Mouse (Mus musculus) lung, embryonic 15.5 days (tissue): Measurements from ENCODE around the gene Erp44. TPM values are rescaled to one million over a fixed set of nuclear protein-coding genes. Genes with fewer than 3 reads are reported as not detected.

Experiments used
- ATAC-seq: fragments of 200-750 bp; cut with Nextera tagmentation; 2 replicates; pipeline ENCODE4 v1.8.0; 2017; ENCODE audit warnings: moderate number of reproducible peaks, borderline replicate concordance; ENCODE audit not compliant: low FRiP score, low TSS enrichment; ENCODE audit errors: extremely low read depth
- H3K27ac ChIP-seq: fragments of 300-500 bp; sonication (generic); 2 replicates; pipeline ENCODE4 v1.5.1; 2015; ENCODE audit warnings: moderate library complexity, mild to moderate bottlenecking, inconsistent platforms
- H3K27me3 ChIP-seq: fragments of 300-500 bp; sonication (generic); 2 replicates; pipeline ENCODE4 v1.6.1; 2015; ENCODE audit warnings: inconsistent platforms
- H3K36me3 ChIP-seq: fragments of 300-500 bp; sonication (generic); 2 replicates; pipeline ENCODE4 v1.6.1; 2015; ENCODE audit warnings: inconsistent platforms
- H3K4me1 ChIP-seq: fragments of 300-500 bp; sonication (generic); 2 replicates; pipeline ENCODE4 v1.6.1; 2015; ENCODE audit warnings: inconsistent platforms
- H3K4me2 ChIP-seq: fragments of 300-500 bp; sonication (generic); 2 replicates; pipeline ENCODE4 v1.6.1; 2015; ENCODE audit warnings: inconsistent platforms, mild to moderate bottlenecking, moderate library complexity
- H3K4me3 ChIP-seq: fragments of 300-500 bp; sonication (generic); 2 replicates; pipeline ENCODE4 v1.5.1; 2015; ENCODE audit warnings: mild to moderate bottlenecking, inconsistent platforms
- H3K9ac ChIP-seq: fragments of 300-500 bp; sonication (generic); 2 replicates; pipeline ENCODE4 v1.6.1; 2015; ENCODE audit warnings: inconsistent platforms
- H3K9me3 ChIP-seq: fragments of 300-500 bp; sonication (generic); 2 replicates; pipeline ENCODE4 v1.6.1; 2016; ENCODE audit warnings: inconsistent platforms
- WGBS: fragments of 180-500 bp; shearing (Covaris S2); methylation state at CpG from one replicate; pipeline ENCODE4 v1.1.7; 2015; 5-methylcytosine and 5-hydroxymethylcytosine counted together
- polyA plus RNA-seq: library from polyadenylated mRNA; unstranded; fragments of >200 nt; fragmentation: Nextera tagmentation; extraction: Ambion mirVana; gene quantifications from 2 replicates; pipeline ENCODE4 v1.2.1, GENCODE M21; 2015

Erp44 gene
- polyA plus RNA-seq, 1 experiment from 2014 or later: 91.5 TPM

- ATAC-seq: no peak
- no peak overlapping the region for H3K4me3 ChIP-seq
- H3K27me3 ChIP-seq: no peaks in the 10 kb centered on the region
- H3K9ac ChIP-seq: no peak overlapping the region
- no peak overlapping the region for H3K4me2 ChIP-seq
- H3K36me3 ChIP-seq: no peaks in the 10 kb centered on the region
- H3K4me1 ChIP-seq: no peaks in the 10 kb centered on the region
- no peaks in the 10 kb centered on the region for H3K9me3 ChIP-seq
- 92% methylated on average over 7 of the region's 7 CpGs for WGBS
- H3K27ac ChIP-seq: no peak overlapping the region
Measured at GRCm38 (mm10) chr4:48273119-48273829, 6.1 kb downstream of the Erp44 start.

DNA sequence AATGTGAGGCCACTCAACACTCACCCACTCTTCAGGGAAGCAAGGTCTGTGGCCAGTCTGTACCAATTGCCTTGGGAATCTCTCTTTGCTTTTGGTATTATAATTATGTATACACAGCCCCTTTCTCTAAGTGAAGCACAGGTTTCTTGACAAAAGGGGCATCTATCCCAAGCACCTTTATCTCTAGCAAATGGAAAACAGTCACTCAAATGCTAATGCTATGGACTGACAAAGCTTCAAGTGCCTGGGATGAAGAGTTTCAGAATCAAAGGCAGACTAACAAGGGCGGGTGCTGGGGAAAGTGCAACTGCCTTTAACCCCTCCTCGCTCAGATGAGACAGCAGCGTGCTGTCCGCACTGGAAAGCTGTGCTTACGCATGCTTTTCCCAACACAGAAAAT lies 7.5 kb downstream of the Erp44 start:
- H3K4me1 ChIP-seq: no peaks in the 10 kb centered on the region; the same call in 1 of the 2 replicates
- H3K9me3 ChIP-seq: no peaks in the 10 kb centered on the region
- no peak overlapping the region for H3K9ac ChIP-seq
- H3K4me3 ChIP-seq: no peak overlapping the region
- H3K27ac ChIP-seq: no peak overlapping the region
- no peak for ATAC-seq
- WGBS: 48% methylated on average over 5 of the region's 5 CpGs
- no peak overlapping the region for H3K4me2 ChIP-seq
- H3K27me3 ChIP-seq: no peaks in the 10 kb centered on the region
- H3K36me3 ChIP-seq: no peaks in the 10 kb centered on the region

DNA sequence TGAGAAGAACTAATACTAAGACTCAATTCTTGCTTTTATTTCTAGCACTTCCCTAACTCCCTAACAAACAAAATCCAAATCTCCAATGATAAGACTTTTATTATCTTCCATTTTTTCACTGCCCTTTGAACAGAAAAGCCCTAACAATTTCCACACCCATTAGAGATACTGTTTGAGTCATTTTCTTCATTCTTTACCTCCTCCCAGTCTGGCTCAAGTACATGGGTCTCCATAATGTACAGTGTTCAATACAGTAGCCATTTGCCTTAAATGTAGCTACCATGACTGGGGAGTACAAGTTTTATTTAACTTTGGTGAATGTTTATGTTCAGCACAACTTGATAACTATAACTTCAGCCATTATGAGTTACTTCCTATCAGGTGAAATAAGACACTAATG lies 8.8 kb downstream of the Erp44 start:
- Histone ChIP-seq H3K4me2 (no peak overlapping the region), H3K27me3 (no peaks in the 10 kb centered on the region), H3K9me3 (no peaks in the 10 kb centered on the region), H3K36me3 (no peaks in the 10 kb centered on the region), H3K4me3 (no peak overlapping the region), H3K4me1 (no peaks in the 10 kb centered on the region; the same call in 1 of the 2 replicates), H3K9ac (no peak overlapping the region), H3K27ac (no peak overlapping the region)
- ATAC-seq: no peak

- 83% methylated on average over 1 of the region's 1 CpGs for WGBS
- no peaks in the 10 kb centered on the region; the same call in 1 of the 2 replicates for H3K4me1 ChIP-seq
- no peaks in the 10 kb centered on the region for H3K9me3 ChIP-seq
- H3K36me3 ChIP-seq: no peaks in the 10 kb centered on the region
- no peak for ATAC-seq
- H3K4me2 ChIP-seq: no peak overlapping the region
- H3K27ac ChIP-seq: no peak overlapping the region
- H3K27me3 ChIP-seq: no peaks in the 10 kb centered on the region
- no peak overlapping the region for H3K9ac ChIP-seq
- no peak overlapping the region for H3K4me3 ChIP-seq
Measured at GRCm38 (mm10) chr4:48268127-48268526, 11.2 kb downstream of the Erp44 start.

GRCm38 (mm10) chr4:48267683-48268082 lies 11.7 kb downstream of the Erp44 start:
- Histone ChIP-seq H3K4me3 (no peak overlapping the region), H3K4me2 (no peak overlapping the region), H3K9ac (no peak overlapping the region), H3K36me3 (no peaks in the 10 kb centered on the region), H3K27me3 (no peaks in the 10 kb centered on the region), H3K27ac (no peak overlapping the region), H3K9me3 (no peaks in the 10 kb centered on the region), H3K4me1 (no peaks in the 10 kb centered on the region; the same call in 1 of the 2 replicates)
- 80% methylated on average over 3 of the region's 3 CpGs for WGBS
- no peak for ATAC-seq

DNA sequence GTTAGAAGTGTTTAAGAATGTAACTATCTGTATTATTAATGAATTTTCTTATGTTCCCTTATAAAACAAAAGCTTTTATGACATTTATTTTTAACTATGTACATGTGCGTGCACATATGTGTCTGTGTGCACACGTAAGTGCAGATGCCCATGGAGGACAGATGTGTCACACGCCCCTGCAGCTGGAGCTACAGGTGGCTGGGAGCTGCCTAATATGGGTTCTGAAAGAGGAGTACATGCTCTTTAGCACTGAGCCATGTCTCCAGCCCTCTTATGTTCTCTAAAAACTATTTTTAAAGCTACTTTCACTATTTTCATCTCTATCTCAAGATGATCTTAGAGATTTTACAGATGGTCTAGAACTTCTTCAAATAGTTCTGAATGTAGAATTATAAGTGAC lies 21.3 kb downstream of the Erp44 start:
- no peak for ATAC-seq
- Histone ChIP-seq H3K4me3 (no peak overlapping the region), H3K9ac (no peak overlapping the region), H3K4me1 (no peaks in the 10 kb centered on the region), H3K4me2 (no peak overlapping the region), H3K27me3 (no peaks in the 10 kb centered on the region), H3K36me3 (no peaks in the 10 kb centered on the region), H3K9me3 (no peaks in the 10 kb centered on the region), H3K27ac (no peak overlapping the region)
- WGBS: 86% methylated on average over 3 of the region's 3 CpGs

- Histone ChIP-seq H3K27me3 (no peaks in the 10 kb centered on the region), H3K36me3 (no peaks in the 10 kb centered on the region), H3K9me3 (no peaks in the 10 kb centered on the region), H3K4me1 (no peaks in the 10 kb centered on the region), H3K9ac (no peak overlapping the region), H3K4me3 (no peak overlapping the region), H3K4me2 (no peak overlapping the region), H3K27ac (no peak overlapping the region)
- no peak for ATAC-seq
Measured at GRCm38 (mm10) chr4:48253266-48253665, 26.1 kb downstream of the Erp44 start.

- H3K27me3 ChIP-seq: no peaks in the 10 kb centered on the region
- H3K9ac ChIP-seq: no peak overlapping the region
- no peaks in the 10 kb centered on the region for H3K36me3 ChIP-seq
- no peak overlapping the region for H3K27ac ChIP-seq
- H3K4me3 ChIP-seq: no peak overlapping the region
- H3K9me3 ChIP-seq: no peaks in the 10 kb centered on the region
- 82% methylated on average over 2 of the region's 2 CpGs for WGBS
- no peak for ATAC-seq
- no peaks in the 10 kb centered on the region for H3K4me1 ChIP-seq
- no peak overlapping the region for H3K4me2 ChIP-seq
Measured at GRCm38 (mm10) chr4:48244280-48244679, 35.1 kb downstream of the Erp44 start.

GRCm38 (mm10) chr4:48243737-48244136 lies 35.6 kb downstream of the Erp44 start:
- ATAC-seq: no peak
- Histone ChIP-seq H3K27ac (no peak overlapping the region), H3K9me3 (no peaks in the 10 kb centered on the region), H3K36me3 (no peaks in the 10 kb centered on the region), H3K27me3 (no peaks in the 10 kb centered on the region), H3K4me2 (no peak overlapping the region), H3K4me3 (no peak overlapping the region), H3K9ac (no peak overlapping the region), H3K4me1 (no peaks in the 10 kb centered on the region)
- WGBS: 30% methylated on average over 1 of the region's 1 CpGs

DNA sequence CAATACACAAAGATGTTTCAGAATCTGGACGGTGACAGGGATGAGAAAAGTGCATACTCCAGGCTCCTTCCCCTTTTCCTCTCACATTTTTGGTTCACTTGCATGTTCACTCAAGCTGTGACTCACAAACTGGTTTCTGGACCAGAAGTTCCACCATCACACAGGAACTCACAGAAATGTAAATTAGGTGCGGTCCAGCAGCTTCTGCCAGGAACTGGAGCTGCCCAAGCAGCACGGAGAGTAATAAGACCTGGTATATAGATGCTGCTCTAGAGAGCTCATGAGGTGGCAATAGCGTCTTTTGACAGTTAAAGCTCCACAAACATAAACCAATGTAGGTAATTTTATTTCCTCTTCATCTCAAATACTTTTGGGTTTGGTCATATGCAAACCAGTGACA lies 36.9 kb downstream of the Erp44 start:
- Histone ChIP-seq H3K4me2 (no peak overlapping the region), H3K27ac (no peak overlapping the region)

GRCm38 (mm10) chr4:48239046-48239445 lies 40.3 kb downstream of the Erp44 start:
- Histone ChIP-seq H3K4me3 (no peak overlapping the region), H3K36me3 (peaks cover 6% of the 10 kb centered on the region; the same call in 1 of the 2 replicates), H3K27ac (no peak overlapping the region), H3K9ac (no peak overlapping the region), H3K4me2 (no peak overlapping the region), H3K4me1 (no peaks in the 10 kb centered on the region), H3K9me3 (no peaks in the 10 kb centered on the region), H3K27me3 (no peaks in the 10 kb centered on the region)
- ATAC-seq: no peak
- 59% methylated on average over 4 of the region's 4 CpGs for WGBS

More for the DNA sequence above, 36.9 kb downstream of the Erp44 start:
- no peaks in the 10 kb centered on the region for H3K27me3 ChIP-seq
- H3K9me3 ChIP-seq: no peaks in the 10 kb centered on the region
- 88% methylated on average over 4 of the region's 4 CpGs for WGBS
- ATAC-seq: no peak
- no peaks in the 10 kb centered on the region for H3K36me3 ChIP-seq
- no peak overlapping the region for H3K4me3 ChIP-seq
- no peak overlapping the region for H3K9ac ChIP-seq
- no peaks in the 10 kb centered on the region for H3K4me1 ChIP-seq

- H3K9ac ChIP-seq: no peak overlapping the region
- ATAC-seq: no peak
- peaks cover 6% of the 10 kb centered on the region; the same call in 1 of the 2 replicates for H3K36me3 ChIP-seq
- WGBS: 67% methylated on average over 3 of the region's 3 CpGs
- no peaks in the 10 kb centered on the region for H3K9me3 ChIP-seq
- H3K27ac ChIP-seq: no peak overlapping the region
- no peak overlapping the region for H3K4me2 ChIP-seq
- no peaks in the 10 kb centered on the region for H3K4me1 ChIP-seq
- no peaks in the 10 kb centered on the region for H3K27me3 ChIP-seq
- no peak overlapping the region for H3K4me3 ChIP-seq
Measured at GRCm38 (mm10) chr4:48236721-48237120, 42.6 kb downstream of the Erp44 start.

GRCm38 (mm10) chr4:48226800-48227199 lies 52.6 kb downstream of the Erp44 start:
- no peaks in the 10 kb centered on the region for H3K27me3 ChIP-seq
- H3K36me3 ChIP-seq: no peaks in the 10 kb centered on the region
- H3K27ac ChIP-seq: no peak overlapping the region
- H3K9me3 ChIP-seq: no peaks in the 10 kb centered on the region
- H3K4me3 ChIP-seq: no peak overlapping the region
- H3K4me1 ChIP-seq: no peaks in the 10 kb centered on the region
- no peak overlapping the region for H3K9ac ChIP-seq
- 30% methylated on average over 3 of the region's 3 CpGs for WGBS
- no peak overlapping the region for H3K4me2 ChIP-seq
- no peak for ATAC-seq
